Mouse (Mus musculus) small intestine, adult 2 months (tissue): Measurements from ENCODE around the gene Manba. TPM values are rescaled to one million over a fixed set of nuclear protein-coding genes. Genes with fewer than 3 reads are reported as not detected.

Experiments used
- H3K27ac ChIP-seq: fragments of 200-500 bp; 2 replicates; pipeline ENCODE4 v1.5.1; 2012; ENCODE audit warnings: low read depth, low read length, control low read depth, inconsistent platforms; ENCODE audit not compliant: insufficient read depth
- H3K27me3 ChIP-seq: fragments of 200-500 bp; 2 replicates; pipeline ENCODE4 v1.6.1; 2012; ENCODE audit warnings: mild to moderate bottlenecking, moderate library complexity, low read length, inconsistent platforms; ENCODE audit not compliant: control insufficient read depth, insufficient read depth
- H3K36me3 ChIP-seq: fragments of 200-500 bp; 2 replicates; pipeline ENCODE4 v1.6.1; 2012; ENCODE audit warnings: mild to moderate bottlenecking, low read length, control low read depth, inconsistent platforms; ENCODE audit not compliant: control insufficient read depth, insufficient read depth
- H3K4me1 ChIP-seq: fragments of 200-500 bp; 2 replicates; pipeline ENCODE4 v1.6.1; 2012; ENCODE audit warnings: low read length, inconsistent platforms, mixed read lengths; ENCODE audit not compliant: control insufficient read depth, insufficient read depth, insufficient read length
- H3K4me3 ChIP-seq: fragments of 200-500 bp; 2 replicates; pipeline ENCODE4 v1.5.1; 2012; ENCODE audit warnings: low read depth, mild to moderate bottlenecking, control low read depth, inconsistent platforms, low read length, moderate library complexity
- CTCF ChIP-seq: fragments of 200-500 bp; IDR thresholded peaks from 2 replicates; pipeline ENCODE4 v1.5.1; 2012; ENCODE audit warnings: low read depth, mild to moderate bottlenecking, control low read depth, inconsistent platforms, low read length, moderate library complexity, mixed read lengths; ENCODE audit not compliant: insufficient replicate concordance, insufficient read length; ENCODE audit errors: extremely low read depth
- POLR2A ChIP-seq: fragments of 200-500 bp; IDR thresholded peaks from 2 replicates; pipeline ENCODE4 v1.6.1; 2012; ENCODE audit warnings: low read depth, mild to moderate bottlenecking, control low read depth, inconsistent platforms, low read length, moderate library complexity
- WGBS: fragments of 180-500 bp; shearing (Covaris S2); methylation state at CpG from one replicate; pipeline ENCODE4 v1.1.7; 2018; 5-methylcytosine and 5-hydroxymethylcytosine counted together
- polyA plus RNA-seq: library from polyadenylated mRNA; depleted of rRNA; stranded (reverse); fragments of >200 nt; gene quantifications from 2 replicates; pipeline ENCODE4 v1.2.3, GENCODE M21; 2012

Manba gene
- polyA plus RNA-seq, 1 experiment = 2.6 TPM

- Histone ChIP-seq H3K36me3 (peaks cover 13% of the 10 kb centered on the region), H3K4me3 (no peak overlapping the region), H3K27me3 (no peaks in the 10 kb centered on the region), H3K27ac (no peak overlapping the region), H3K4me1 (peaks cover 3% of the 10 kb centered on the region; the same call in 1 of the 2 replicates)
- WGBS = 69% methylated on average over 11 of the region's 11 CpGs
- TF ChIP-seq POLR2A (no peak), CTCF (no peak)
Observed at GRCm38 (mm10) chr3:135513270-135513669, 27.9 kb downstream of the Manba start.

DNA sequence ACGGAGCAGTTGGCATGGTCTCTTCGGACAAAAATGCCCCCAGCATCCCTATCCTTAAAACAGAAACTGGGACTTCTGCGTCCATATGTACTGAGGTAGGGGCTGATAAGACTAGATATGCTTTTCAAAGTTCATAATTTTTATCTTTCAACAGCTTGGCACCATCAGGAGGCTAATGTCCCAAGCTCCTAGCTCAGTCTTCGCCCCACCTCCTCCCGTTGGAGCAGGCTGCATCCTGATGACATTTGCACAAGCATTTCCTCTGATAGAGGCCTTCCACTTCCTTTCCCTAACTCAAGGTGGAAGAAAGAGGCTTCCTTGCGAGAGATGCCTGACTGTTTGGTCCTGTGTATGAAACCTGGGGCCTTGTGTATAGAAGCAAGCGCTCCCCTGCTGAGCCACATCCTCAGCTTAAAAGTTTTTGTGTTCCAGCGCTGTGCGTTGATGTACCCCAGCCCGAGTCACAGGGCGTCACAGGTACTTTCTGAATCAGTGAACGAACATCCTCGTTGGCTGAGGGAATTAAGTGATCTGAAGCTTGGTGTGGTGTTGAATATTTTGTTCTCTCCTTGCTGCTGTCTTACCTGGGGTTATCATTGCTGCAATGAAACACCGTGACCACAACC lies 28.5 kb downstream of the Manba start:
- TF ChIP-seq CTCF (no peak), POLR2A (no peak)
- WGBS = 78% methylated on average over 14 of the region's 14 CpGs
- Histone ChIP-seq H3K36me3 (peaks cover 13% of the 10 kb centered on the region), H3K4me1 (peaks cover 3% of the 10 kb centered on the region; the same call in 1 of the 2 replicates), H3K27me3 (no peaks in the 10 kb centered on the region), H3K27ac (no peak overlapping the region), H3K4me3 (no peak overlapping the region)

DNA sequence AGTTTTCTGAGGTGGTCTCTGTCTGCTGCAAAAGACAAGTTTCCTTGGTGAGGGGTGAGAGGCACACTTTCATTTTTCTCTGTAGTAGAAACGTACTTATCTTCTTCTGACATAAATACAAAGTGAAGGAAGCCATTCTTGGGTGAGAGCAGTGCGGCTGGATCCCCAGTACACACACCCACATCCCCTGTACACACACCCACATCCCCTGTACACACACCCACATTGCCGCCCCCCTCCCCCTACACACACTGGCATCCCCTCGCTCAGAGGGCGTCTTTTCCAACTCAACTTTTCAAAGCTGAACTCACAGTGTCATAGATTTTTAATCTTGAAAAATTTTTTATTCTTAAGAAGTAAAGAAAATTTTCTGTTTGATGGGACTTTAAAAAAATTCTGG lies 29.8 kb downstream of the Manba start:
- Histone ChIP-seq H3K36me3 (peaks cover 14% of the 10 kb centered on the region), H3K4me3 (no peak overlapping the region), H3K27ac (no peak overlapping the region), H3K4me1 (peaks cover 3% of the 10 kb centered on the region; the same call in 1 of the 2 replicates), H3K27me3 (no peaks in the 10 kb centered on the region)
- WGBS = 90% methylated on average over 5 of the region's 5 CpGs
- TF ChIP-seq POLR2A = no peak
- TF ChIP-seq CTCF = no peak

DNA sequence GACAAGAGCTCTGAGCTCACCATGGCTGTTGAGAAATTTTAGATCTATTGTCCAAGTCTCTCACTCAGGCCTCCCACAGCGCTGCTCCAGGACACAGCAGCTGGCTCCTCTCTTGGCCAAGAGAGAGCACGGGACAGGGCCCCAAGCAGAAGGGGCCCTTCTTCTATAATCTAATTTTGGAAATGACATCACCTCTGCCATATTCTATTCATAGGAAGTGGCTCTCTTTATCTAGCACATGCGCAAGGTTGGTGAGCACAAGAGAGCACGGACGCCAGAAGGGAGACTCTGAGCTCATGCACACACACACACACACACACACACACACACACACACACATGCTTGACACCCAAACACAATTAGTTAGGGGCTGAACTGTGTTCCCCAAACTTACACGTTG lies 31.5 kb downstream of the Manba start:
- peaks cover 3% of the 10 kb centered on the region; the same call in 1 of the 2 replicates for H3K4me1 ChIP-seq
- no peak for TF ChIP-seq CTCF
- H3K27ac ChIP-seq = no peak overlapping the region
- H3K36me3 ChIP-seq = peaks cover 9% of the 10 kb centered on the region; the same call in 1 of the 2 replicates
- no peaks in the 10 kb centered on the region for H3K27me3 ChIP-seq
- WGBS = 70% methylated on average over 6 of the region's 6 CpGs
- no peak overlapping the region for H3K4me3 ChIP-seq

DNA sequence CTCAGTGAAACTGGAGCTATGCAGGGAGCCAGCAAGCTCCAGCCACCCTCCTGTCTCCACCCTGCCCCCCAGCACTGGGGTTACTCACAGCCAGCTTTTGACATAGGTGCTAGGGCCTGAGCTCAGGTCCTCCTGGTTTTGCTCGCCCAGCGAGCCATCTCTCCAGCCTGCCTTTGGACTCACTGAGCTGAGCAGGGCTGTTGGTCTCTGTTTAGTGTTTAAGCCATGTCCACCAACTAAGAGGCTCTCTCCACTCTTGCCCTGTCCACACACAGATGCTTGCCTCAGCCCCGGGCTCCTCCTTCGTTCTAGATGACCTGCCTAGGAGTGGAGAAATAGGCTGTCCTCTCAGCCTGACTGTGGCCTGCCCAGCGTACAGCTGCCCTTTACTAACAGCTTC lies 33.5 kb downstream of the Manba start:
- Histone ChIP-seq H3K27ac (no peak overlapping the region), H3K4me3 (no peak overlapping the region), H3K4me1 (no peaks in the 10 kb centered on the region; the same call in 1 of the 2 replicates), H3K36me3 (peaks cover 7% of the 10 kb centered on the region; the same call in 1 of the 2 replicates), H3K27me3 (no peaks in the 10 kb centered on the region)
- WGBS = 89% methylated on average over 5 of the region's 5 CpGs
- TF ChIP-seq POLR2A = no peak
- no peak for TF ChIP-seq CTCF

- Histone ChIP-seq H3K4me3 (no peak overlapping the region), H3K36me3 (peaks cover 9% of the 10 kb centered on the region), H3K27ac (no peak overlapping the region), H3K4me1 (no peaks in the 10 kb centered on the region; the same call in 1 of the 2 replicates), H3K27me3 (no peaks in the 10 kb centered on the region)
- TF ChIP-seq CTCF = no peak
- no peak for TF ChIP-seq POLR2A
- WGBS = 79% methylated on average over 6 of the region's 6 CpGs
Observed at GRCm38 (mm10) chr3:135519584-135519983, 34.2 kb downstream of the Manba start.

DNA sequence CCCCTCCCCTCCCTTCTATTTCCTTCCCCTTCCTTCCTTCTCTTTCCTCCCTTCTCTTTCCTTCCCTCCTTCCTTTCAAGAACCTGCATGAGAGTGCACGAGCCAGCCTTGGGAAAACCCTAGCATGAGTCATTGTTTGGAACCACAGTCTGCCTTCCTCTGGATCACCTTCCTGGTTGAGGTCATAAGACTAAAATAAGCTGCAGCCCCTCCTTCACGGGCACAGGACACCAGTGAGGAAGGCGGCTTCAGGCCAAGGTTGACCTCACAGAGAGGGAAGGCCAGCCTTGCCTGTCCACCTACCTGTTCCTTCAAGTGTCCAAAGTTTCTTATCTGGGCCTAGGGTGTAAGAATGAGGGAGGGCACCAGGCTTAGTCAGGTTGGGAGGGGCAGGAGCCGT lies 36.6 kb downstream of the Manba start:
- TF ChIP-seq POLR2A = no peak
- no peak for TF ChIP-seq CTCF
- Histone ChIP-seq H3K4me1 (no peaks in the 10 kb centered on the region; the same call in 1 of the 2 replicates), H3K27ac (0 out of 2 replicates have a peak overlapping the region, but pooled peaks have one; percentile 36), H3K27me3 (no peaks in the 10 kb centered on the region), H3K36me3 (peaks cover 10% of the 10 kb centered on the region), H3K4me3 (no peak overlapping the region)
- 34% methylated on average over 4 of the region's 4 CpGs for WGBS
